15 mouse cellular contexts compared by ENCODE assay signal in the genomic region with DNA sequence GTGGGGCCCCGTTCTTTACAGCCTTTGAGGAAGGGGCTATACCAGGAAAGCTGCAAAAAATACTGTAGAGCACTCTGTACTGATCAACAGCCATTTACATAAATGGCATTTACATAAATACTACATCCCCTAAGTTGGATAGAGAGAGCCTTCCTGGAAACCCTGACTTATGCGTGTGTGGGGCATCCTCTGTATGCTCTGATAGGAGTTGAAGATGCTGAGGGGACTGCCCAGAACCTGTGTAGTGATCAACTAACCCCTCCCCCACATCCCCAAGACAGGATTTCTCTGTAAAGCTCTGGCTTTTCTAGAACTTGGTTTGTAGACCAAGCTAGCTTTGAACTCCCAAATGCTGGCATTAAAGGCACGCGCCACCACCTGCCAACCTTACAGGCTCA. TPM values are rescaled to one million over a fixed set of nuclear protein-coding genes. Genes with fewer than 3 reads are reported as not detected.
A peak's percentile ranks its signal among the peaks of the same experiment; 100 is the strongest.
DNase-seq lines count a peak whose midpoint lies in the region; ATAC-seq and TF ChIP-seq lines count a peak whose summit lies in the region.
"Had no signal": no experiment of that assay in that cellular context is flagged by ENCODE, and none has a peak within 500 bp of the region (broad histone marks: within the 10 kb centered on the region; RNA-seq: fewer than 3 reads in every experiment).

No protein-coding gene starts in this region.

- no peak overlapping the region for H3K4me2 ChIP-seq in hindbrain, embryonic 13.5 days
- no peak overlapping the region for H3K4me2 ChIP-seq in hindbrain, embryonic 16.5 days (ENCODE audit: low read length)
- H3K4me2 ChIP-seq in embryonic facial prominence, embryonic 12.5 days (replicated peaks), result peak overlapping the region; percentile 5; the same call in 1 of the 2 replicates
- no peak overlapping the region for H3K4me2 ChIP-seq in limb, embryonic 11.5 days (ENCODE audit: low read depth, severe bottlenecking)
- H3K4me2 ChIP-seq: hindbrain, embryonic 14.5 days; liver, embryonic 13.5 days; midbrain, embryonic 15.5 days; neural tube, embryonic 13.5 days had no signal

- peaks cover 75% of the 10 kb centered on the region for H3K4me1 ChIP-seq in hindbrain, embryonic 13.5 days (replicated peaks)
- peaks cover 11% of the 10 kb centered on the region for H3K4me1 ChIP-seq in hindbrain, embryonic 16.5 days (ENCODE audit: control insufficient read depth, insufficient read depth, low read depth, low read length)
- peaks cover 57% of the 10 kb centered on the region for H3K4me1 ChIP-seq in embryonic facial prominence, embryonic 12.5 days
- H3K4me1 ChIP-seq in limb, embryonic 11.5 days (ENCODE audit: control insufficient read depth, insufficient read depth, low read length), result peaks cover 73% of the 10 kb centered on the region

- H3K9me3 ChIP-seq in hindbrain, embryonic 13.5 days, result no peaks in the 10 kb centered on the region
- no peaks in the 10 kb centered on the region for H3K9me3 ChIP-seq in hindbrain, embryonic 16.5 days (ENCODE audit: control insufficient read depth, low read length)
- H3K9me3 ChIP-seq in embryonic facial prominence, embryonic 12.5 days, result no peaks in the 10 kb centered on the region
- no peaks in the 10 kb centered on the region for H3K9me3 ChIP-seq in limb, embryonic 11.5 days (ENCODE audit: control insufficient read depth, low read length)
- H3K9me3 ChIP-seq: liver, embryonic 13.5 days; midbrain, embryonic 15.5 days; neural tube, embryonic 13.5 days had no signal

- H3K4me3 ChIP-seq in gastrocnemius, adult 2 months, result no peak overlapping the region; the same call in 1 of the 2 replicates
- H3K4me3 ChIP-seq in hindbrain, embryonic 13.5 days, result no peak overlapping the region
- no peak overlapping the region for H3K4me3 ChIP-seq in hindbrain, embryonic 16.5 days (ENCODE audit: low read length)
- H3K4me3 ChIP-seq in embryonic facial prominence, embryonic 12.5 days, result no peak overlapping the region
- no peak overlapping the region for H3K4me3 ChIP-seq in limb, embryonic 11.5 days (ENCODE audit: low read depth, low read length)
- H3K4me3 ChIP-seq: liver, embryonic 13.5 days; midbrain, embryonic 15.5 days; neural tube, embryonic 13.5 days had no signal

- intact Hi-C loops in gastrocnemius, adult 2 months (cut with DNase I), result no loop called here

- peaks cover 6% of the 10 kb centered on the region for H3K36me3 ChIP-seq in hindbrain, embryonic 13.5 days
- peaks cover 3% of the 10 kb centered on the region; the same call in 1 of the 2 replicates for H3K36me3 ChIP-seq in hindbrain, embryonic 16.5 days (ENCODE audit: control insufficient read depth, insufficient read depth, low read length)
- H3K36me3 ChIP-seq in embryonic facial prominence, embryonic 12.5 days, result peaks cover 7% of the 10 kb centered on the region; the same call in 1 of the 2 replicates
- peaks cover 3% of the 10 kb centered on the region for H3K36me3 ChIP-seq in limb, embryonic 11.5 days (ENCODE audit: control insufficient read depth, insufficient read depth, low read length)

- H3K9ac ChIP-seq in hindbrain, embryonic 13.5 days, result no peak overlapping the region
- no peak overlapping the region for H3K9ac ChIP-seq in hindbrain, embryonic 16.5 days (ENCODE audit: low read depth, low read length)
- no peak overlapping the region for H3K9ac ChIP-seq in embryonic facial prominence, embryonic 12.5 days
- no peak overlapping the region for H3K9ac ChIP-seq in limb, embryonic 11.5 days (ENCODE audit: low read length)
- H3K9ac ChIP-seq: hindbrain, embryonic 14.5 days; liver, embryonic 13.5 days; midbrain, embryonic 15.5 days; neural tube, embryonic 13.5 days had no signal

- no peaks in the 10 kb centered on the region for H3K27me3 ChIP-seq in hindbrain, embryonic 13.5 days
- H3K27me3 ChIP-seq in hindbrain, embryonic 16.5 days (replicated peaks; ENCODE audit: control insufficient read depth, insufficient read depth, low read length), result no peaks in the 10 kb centered on the region; the same call in 1 of the 2 replicates
- no peaks in the 10 kb centered on the region for H3K27me3 ChIP-seq in embryonic facial prominence, embryonic 12.5 days
- H3K27me3 ChIP-seq in limb, embryonic 11.5 days (ENCODE audit: control insufficient read depth, insufficient read depth, low read length), result no peaks in the 10 kb centered on the region
- H3K27me3 ChIP-seq: midbrain, embryonic 15.5 days; neural tube, embryonic 13.5 days had no signal

- DNase-seq in gastrocnemius, adult 2 months, result no peak
- no peak for DNase-seq in gastrocnemius, adult 8-10 months (ENCODE audit: low spot score in 2 of 2)
- no peak for DNase-seq in limb, embryonic 11.5 days (ENCODE audit: low spot score)
- no peak for DNase-seq in natural killer cell, adult 2 months (ENCODE audit: low spot score in 2 of 2)
- no peak for DNase-seq in left cerebral cortex, adult 18-20 months (ENCODE audit: low spot score in 2 of 2)
- DNase-seq: B cell, adult 2 months; cerebellum, postnatal 25 days; liver, embryonic 13.5 days; thymus, adult 18-20 months had no signal

- H3K27ac ChIP-seq in gastrocnemius, adult 2 months, result peak overlapping the region; percentile 99
- H3K27ac ChIP-seq in hindbrain, embryonic 13.5 days, result peak overlapping the region; percentile 8; the same call in 1 of the 2 replicates
- H3K27ac ChIP-seq in hindbrain, embryonic 16.5 days (ENCODE audit: low read depth, low read length), result no peak overlapping the region
- H3K27ac ChIP-seq in embryonic facial prominence, embryonic 12.5 days, result peak overlapping the region; percentile 17; the same call in 1 of the 2 replicates
- H3K27ac ChIP-seq in limb, embryonic 11.5 days (replicated peaks; ENCODE audit: low read depth, low read length), result peak overlapping the region; percentile 56; the same call in 1 of the 2 replicates
- H3K27ac ChIP-seq: hindbrain, embryonic 14.5 days; liver, embryonic 13.5 days; midbrain, embryonic 15.5 days; neural tube, embryonic 13.5 days had no signal

- WGBS in hindbrain, embryonic 13.5 days, result 63% methylated on average over 4 of the region's 4 CpGs
- WGBS in hindbrain, embryonic 16.5 days, result 63% methylated on average over 4 of the region's 4 CpGs
- 63% methylated on average over 4 of the region's 4 CpGs for WGBS in embryonic facial prominence, embryonic 12.5 days
- 67% methylated on average over 4 of the region's 4 CpGs for WGBS in limb, embryonic 11.5 days

- TF ChIP-seq CTCF in gastrocnemius, adult 2 months (IDR thresholded peaks at IDR 0.05), result no peak

- ATAC-seq in hindbrain, embryonic 13.5 days (ENCODE audit: low FRiP score), result no peak
- ATAC-seq in hindbrain, embryonic 16.5 days, result no peak
- no peak for ATAC-seq in embryonic facial prominence, embryonic 12.5 days (ENCODE audit: insufficient number of reproducible peaks, insufficient read depth, low FRiP score, low TSS enrichment)
- no peak for ATAC-seq in limb, embryonic 11.5 days (ENCODE audit: insufficient number of reproducible peaks, low FRiP score, low TSS enrichment, low read depth)
- ATAC-seq: midbrain, embryonic 15.5 days had no signal

RNA-seq across cellular contexts. Expression of gene Sema3b, which starts 0.4 kb away (rescaled TPM):
- total RNA-seq in gastrocnemius, adult 2 months (2021), result 10 to 100 TPM; 11.2 to 17.9 TPM
- 10 to 100 TPM in 2 of 4 experiments, 1 to 10 TPM in 2; 8.7 to 12.4 (median 10.1) TPM for total RNA-seq in gastrocnemius, adult 8-10 months (2022)
- 3.4 and 4.2 TPM in 2 replicates for polyA plus RNA-seq in hindbrain, embryonic 13.5 days (2015; fragmentation: Nextera tagmentation; extraction: Ambion mirVana)
- polyA plus RNA-seq in hindbrain, embryonic 16.5 days (2015; fragmentation: Nextera tagmentation; extraction: Ambion mirVana), result 5.6 and 7.0 TPM in 2 replicates
- polyA plus RNA-seq in embryonic facial prominence, embryonic 12.5 days (2016; fragmentation: Nextera tagmentation; extraction: Ambion mirVana), result 3.8 and 6.9 TPM in 2 replicates
- 3.4 and 3.7 TPM in 2 replicates for polyA plus RNA-seq in limb, embryonic 11.5 days (2014; fragmentation: Nextera tagmentation; extraction: Ambion mirVana)
- total RNA-seq in left cerebral cortex, adult 18-20 months (2021), result 1 to 10 TPM; 3.5 to 4.5 TPM

RNA-seq across cellular contexts. Expression of gene Ifrd2, which starts 22.0 kb away (rescaled TPM):
- total RNA-seq in gastrocnemius, adult 2 months (2021), result 10 to 100 TPM; 48.5 to 50.4 TPM
- total RNA-seq in gastrocnemius, adult 8-10 months (2022), result 10 to 100 TPM; 51.3 to 56.2 (median 54.0) TPM
- polyA plus RNA-seq in hindbrain, embryonic 13.5 days (2015; fragmentation: Nextera tagmentation; extraction: Ambion mirVana), result 11.8 and 14.1 TPM in 2 replicates
- polyA plus RNA-seq in hindbrain, embryonic 16.5 days (2015; fragmentation: Nextera tagmentation; extraction: Ambion mirVana), result 13.5 and 16.9 TPM in 2 replicates
- polyA plus RNA-seq in embryonic facial prominence, embryonic 12.5 days (2016; fragmentation: Nextera tagmentation; extraction: Ambion mirVana), result 35.8 and 36.9 TPM in 2 replicates
- 47.6 and 49.0 TPM in 2 replicates for polyA plus RNA-seq in limb, embryonic 11.5 days (2014; fragmentation: Nextera tagmentation; extraction: Ambion mirVana)
- total RNA-seq in left cerebral cortex, adult 18-20 months (2021), result 10 to 100 TPM; 11.3 to 11.9 TPM

RNA-seq across cellular contexts. Expression of gene Gnai2, which starts 25.7 kb away (rescaled TPM):
- total RNA-seq in gastrocnemius, adult 2 months (2021), result 10 to 100 TPM; 59.9 to 77.7 TPM
- 10 to 100 TPM; 62.4 to 78.5 (median 71.2) TPM for total RNA-seq in gastrocnemius, adult 8-10 months (2022)
- polyA plus RNA-seq in hindbrain, embryonic 13.5 days (2015; fragmentation: Nextera tagmentation; extraction: Ambion mirVana), result 335 and 338 TPM in 2 replicates
- 302 and 317 TPM in 2 replicates for polyA plus RNA-seq in hindbrain, embryonic 16.5 days (2015; fragmentation: Nextera tagmentation; extraction: Ambion mirVana)
- polyA plus RNA-seq in embryonic facial prominence, embryonic 12.5 days (2016; fragmentation: Nextera tagmentation; extraction: Ambion mirVana), result 439 and 443 TPM in 2 replicates
- 336 and 358 TPM in 2 replicates for polyA plus RNA-seq in limb, embryonic 11.5 days (2014; fragmentation: Nextera tagmentation; extraction: Ambion mirVana)
- 100 to 1,000 TPM; 222 to 239 TPM for total RNA-seq in left cerebral cortex, adult 18-20 months (2021)

RNA-seq across cellular contexts. Expression of gene Hyal3, which starts 28.8 kb away (rescaled TPM):
- under 1 TPM; 0.22 to 0.33 TPM for total RNA-seq in gastrocnemius, adult 2 months (2021)
- total RNA-seq in gastrocnemius, adult 8-10 months (2022), result under 1 TPM in 2 of 4 experiments, not detected in 2; 0.24 to 0.56 TPM
- polyA plus RNA-seq in hindbrain, embryonic 13.5 days (2015; fragmentation: Nextera tagmentation; extraction: Ambion mirVana), result 1.3 and 1.6 TPM in 2 replicates
- 2.7 and 2.9 TPM in 2 replicates for polyA plus RNA-seq in hindbrain, embryonic 16.5 days (2015; fragmentation: Nextera tagmentation; extraction: Ambion mirVana)
- polyA plus RNA-seq in embryonic facial prominence, embryonic 12.5 days (2016; fragmentation: Nextera tagmentation; extraction: Ambion mirVana), result 1.4 and 1.5 TPM in 2 replicates
- polyA plus RNA-seq in limb, embryonic 11.5 days (2014; fragmentation: Nextera tagmentation; extraction: Ambion mirVana), result 0.54 and 0.57 TPM in 2 replicates
- total RNA-seq in left cerebral cortex, adult 18-20 months (2021), result 1 to 10 TPM; 1.6 TPM

RNA-seq across cellular contexts. Expression of gene Naa80, which starts 30.7 kb away (rescaled TPM):
- total RNA-seq in gastrocnemius, adult 2 months (2021), result 10 to 100 TPM; 11.8 to 14.7 TPM
- total RNA-seq in gastrocnemius, adult 8-10 months (2022), result 10 to 100 TPM; 12.1 to 16.8 (median 15.5) TPM
- 14.1 and 16.5 TPM in 2 replicates for polyA plus RNA-seq in hindbrain, embryonic 13.5 days (2015; fragmentation: Nextera tagmentation; extraction: Ambion mirVana)
- polyA plus RNA-seq in hindbrain, embryonic 16.5 days (2015; fragmentation: Nextera tagmentation; extraction: Ambion mirVana), result 17.1 and 22.7 TPM in 2 replicates
- 15.0 and 15.4 TPM in 2 replicates for polyA plus RNA-seq in embryonic facial prominence, embryonic 12.5 days (2016; fragmentation: Nextera tagmentation; extraction: Ambion mirVana)
- polyA plus RNA-seq in limb, embryonic 11.5 days (2014; fragmentation: Nextera tagmentation; extraction: Ambion mirVana), result 14.3 and 16.7 TPM in 2 replicates
- 10 to 100 TPM; 10.1 to 13.4 TPM for total RNA-seq in left cerebral cortex, adult 18-20 months (2021)
